Mouse (Mus musculus): Measurements from ENCODE around the gene Lrrc3c. TPM values are rescaled to one million over a fixed set of nuclear protein-coding genes. Genes with fewer than 3 reads are reported as not detected.
"Not testable (repeated sequence)": the region's sequence is repeated elsewhere in the genome, so short reads cannot be mapped to it uniquely, and the experiment has no call there.

The Lrrc3c gene
- polyA plus RNA-seq, 1 experiment from 2014 or later = not detected

DNA sequence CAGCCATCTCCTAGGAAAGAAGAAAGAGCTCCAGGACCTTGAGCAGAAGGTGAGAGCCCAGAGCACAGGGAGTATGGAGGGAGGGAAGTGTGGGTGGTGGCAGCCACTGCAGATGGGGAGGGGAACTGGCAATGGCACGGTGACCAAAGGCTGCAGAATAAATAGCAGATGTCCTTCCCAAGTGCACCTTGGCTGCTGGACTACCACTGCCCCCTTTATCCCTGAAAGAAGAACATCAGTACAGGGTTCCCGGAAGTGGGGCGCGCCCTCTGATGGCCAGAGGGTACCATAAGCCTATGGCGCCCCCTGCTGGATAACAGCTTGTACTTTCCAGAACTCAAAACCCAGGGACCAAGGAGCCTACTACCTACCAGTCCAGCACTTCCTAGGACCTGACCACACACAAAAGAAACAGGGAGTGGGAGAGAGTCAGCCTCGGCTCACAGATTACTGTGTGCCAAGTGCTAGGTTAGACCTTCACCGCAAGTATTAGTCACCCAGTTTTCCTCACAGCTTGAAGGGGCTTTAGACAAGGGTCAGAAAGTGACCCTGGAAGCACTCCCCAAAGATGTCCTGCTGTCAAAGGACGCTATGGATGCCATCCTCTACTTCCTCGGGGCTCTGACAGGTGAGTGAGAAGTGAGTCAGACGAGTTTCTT is 37.4 kb downstream of the Lrrc3c start:
- WGBS (ENCODE audit: insufficient replicate concordance) = 16% methylated on average over 10 of the region's 10 CpGs
- peak; percentile 30 for DNase-seq
- H3K9ac ChIP-seq = not testable (repeated sequence)

DNA sequence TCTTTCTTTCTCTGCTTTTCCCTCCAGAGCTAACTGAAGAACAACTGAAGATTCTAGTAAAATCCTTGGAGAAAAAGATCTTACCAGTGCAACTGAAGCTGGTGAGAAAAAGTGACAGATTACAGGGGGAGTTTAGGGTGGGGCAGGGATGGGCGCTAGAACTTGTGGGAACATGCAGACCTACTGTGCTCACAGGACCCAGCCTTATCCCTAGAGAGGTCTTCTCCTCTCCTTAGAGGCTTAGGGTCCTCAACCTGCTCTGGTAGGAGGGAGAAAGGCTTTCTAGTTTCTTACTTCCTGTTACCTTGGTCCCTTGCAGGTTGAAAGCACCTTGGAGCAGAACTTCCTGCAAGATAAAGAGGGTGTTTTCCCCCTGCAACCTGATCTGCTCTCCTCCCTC is 39.4 kb downstream of the Lrrc3c start:
- no peak overlapping the region for H3K4me2 ChIP-seq
- H3K27me3 ChIP-seq = 0 out of 2 replicates have a peak, but pooled peaks cover 9% of the 10 kb centered on the region
- no peak overlapping the region for H3K27ac ChIP-seq
- no peak overlapping the region for H3K9ac ChIP-seq
- H3K4me3 ChIP-seq (replicated peaks) = no peak overlapping the region
- WGBS (ENCODE audit: insufficient replicate concordance) = 39% methylated on average over 1 of the region's 1 CpGs
- H3K4me1 ChIP-seq (replicated peaks) = no peaks in the 10 kb centered on the region
- DNase-seq = no peak
- H3K9me3 ChIP-seq (replicated peaks) = no peaks in the 10 kb centered on the region
- no peak for ATAC-seq (ENCODE audit: low read depth)
- H3K36me3 ChIP-seq = no peaks in the 10 kb centered on the region

More for the DNA sequence above, 37.4 kb downstream of the Lrrc3c start:
- not testable (repeated sequence) for H3K4me2 ChIP-seq; H3K4me3 ChIP-seq (replicated peaks); H3K27ac ChIP-seq; H3K27me3 ChIP-seq; H3K36me3 ChIP-seq; H3K9me3 ChIP-seq (replicated peaks); H3K4me1 ChIP-seq (replicated peaks)
- ATAC-seq (ENCODE audit: low read depth) = 0 out of 2 replicates have a peak, but pooled peaks have one; percentile 36

DNA sequence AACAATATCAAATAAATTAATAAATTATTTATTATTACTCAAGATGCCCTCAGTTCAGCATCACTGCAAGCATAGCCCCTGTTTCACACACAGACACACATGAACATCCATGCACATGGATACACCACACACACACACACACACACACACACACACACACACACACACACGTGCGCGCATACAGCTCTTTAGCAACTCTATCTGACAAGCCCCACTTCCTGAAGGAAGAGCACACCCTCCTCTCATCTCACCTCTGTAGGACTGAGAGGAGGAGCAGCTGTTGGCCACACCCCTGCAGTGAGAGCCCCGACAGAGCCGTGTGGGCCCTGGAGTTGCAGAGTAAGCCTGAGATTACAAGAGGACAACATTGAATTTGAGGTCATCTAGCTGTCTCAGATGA is 42.0 kb downstream of the Lrrc3c start:
- Histone ChIP-seq H3K27me3 (0 out of 2 replicates have a peak, but pooled peaks cover 13% of the 10 kb centered on the region), H3K27ac (no peak overlapping the region), H3K9me3 (replicated peaks) (no peaks in the 10 kb centered on the region), H3K36me3 (no peaks in the 10 kb centered on the region), H3K4me2 (no peak overlapping the region), H3K4me3 (replicated peaks) (no peak overlapping the region), H3K9ac (no peak overlapping the region), H3K4me1 (replicated peaks) (no peaks in the 10 kb centered on the region)
- 24% methylated on average over 5 of the region's 5 CpGs for WGBS (ENCODE audit: insufficient replicate concordance)
- DNase-seq = no peak
- ATAC-seq (ENCODE audit: low read depth) = no peak

DNA sequence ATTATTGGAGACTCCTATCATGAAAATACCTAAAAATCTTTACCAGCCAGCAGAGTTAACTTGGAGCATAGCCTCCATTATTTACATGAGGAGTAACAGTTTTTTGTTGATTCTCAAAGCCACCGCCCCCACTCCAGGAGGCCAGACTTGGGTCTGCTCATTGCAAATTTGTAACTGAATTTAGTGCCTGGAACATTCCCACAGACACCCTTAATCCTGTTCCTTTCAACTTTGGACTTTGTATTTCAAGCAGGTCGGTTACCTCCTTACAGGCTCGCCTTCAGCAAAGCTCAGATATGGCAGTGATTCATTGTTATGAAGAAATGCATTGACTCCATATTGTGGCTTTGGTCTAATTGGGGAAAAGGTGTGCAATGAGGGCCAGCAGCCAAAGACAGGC is 46.7 kb downstream of the Lrrc3c start:
- WGBS (ENCODE audit: insufficient replicate concordance) = 62% methylated on average over 3 of the region's 3 CpGs

DNA sequence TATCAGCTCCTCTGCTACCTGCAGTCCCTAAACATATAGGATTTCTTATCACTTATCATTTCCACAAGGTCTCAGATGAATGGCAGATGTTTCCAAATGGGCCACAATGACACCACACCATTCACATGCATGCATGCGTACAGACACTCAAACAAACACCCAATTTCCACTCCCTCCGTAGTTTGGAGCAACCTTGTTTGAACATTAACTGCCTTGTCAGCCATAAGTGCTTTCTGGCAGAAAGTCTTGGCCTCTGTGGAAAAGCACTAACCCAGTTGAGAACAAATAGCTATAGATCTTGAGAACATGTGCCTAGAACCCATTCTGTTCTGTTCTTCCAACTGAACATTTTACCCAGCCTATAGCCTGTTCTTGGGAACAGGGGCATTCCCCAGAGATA is 47.9 kb downstream of the Lrrc3c start:
- Histone ChIP-seq H3K9me3 (replicated peaks) (no peaks in the 10 kb centered on the region), H3K27me3 (peaks cover 39% of the 10 kb centered on the region), H3K4me3 (replicated peaks) (no peak overlapping the region), H3K36me3 (no peaks in the 10 kb centered on the region), H3K4me2 (no peak overlapping the region), H3K27ac (no peak overlapping the region), H3K4me1 (replicated peaks) (no peaks in the 10 kb centered on the region), H3K9ac (no peak overlapping the region)
- ATAC-seq (ENCODE audit: low read depth) = no peak
- DNase-seq = no peak
- 55% methylated on average over 2 of the region's 2 CpGs for WGBS (ENCODE audit: insufficient replicate concordance)

More for the DNA sequence above, 46.7 kb downstream of the Lrrc3c start:
- Histone ChIP-seq H3K4me3 (replicated peaks) (no peak overlapping the region), H3K36me3 (no peaks in the 10 kb centered on the region), H3K4me1 (replicated peaks) (no peaks in the 10 kb centered on the region), H3K9me3 (replicated peaks) (no peaks in the 10 kb centered on the region), H3K27me3 (peaks cover 30% of the 10 kb centered on the region), H3K27ac (no peak overlapping the region), H3K4me2 (no peak overlapping the region), H3K9ac (no peak overlapping the region)
- ATAC-seq (ENCODE audit: low read depth) (no peak), DNase-seq (no peak)

DNA sequence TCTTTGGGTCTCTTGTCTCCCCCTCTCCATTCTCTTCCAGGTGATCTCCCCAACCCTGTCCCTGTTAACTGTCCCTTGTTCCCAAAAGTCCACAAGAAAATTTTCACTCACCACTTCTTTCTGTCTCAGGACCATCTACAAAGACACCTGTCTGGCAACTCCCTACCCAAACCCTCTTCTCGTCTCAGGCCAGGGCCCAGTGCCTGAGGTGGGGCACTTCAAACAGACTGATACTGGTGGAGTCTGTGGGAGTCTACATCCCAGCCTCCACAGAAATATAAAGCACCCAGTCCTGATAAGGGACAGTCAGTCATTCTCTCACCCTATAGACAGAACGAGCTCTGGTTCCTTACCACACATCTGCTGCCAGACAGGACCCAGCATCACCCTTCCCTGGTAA is 48.4 kb downstream of the Lrrc3c start, which contains the start of gene Gsdma2:
Gene Gsdma2 (plus strand): TSS at position 301 of the 400 bp plus-strand sequence.
- ATAC-seq (ENCODE audit: low read depth) (no peak), DNase-seq (no peak)
- peaks cover 34% of the 10 kb centered on the region for H3K27me3 ChIP-seq
- no peak within 1 kb of the TSS for H3K4me3 ChIP-seq (replicated peaks)
- WGBS (ENCODE audit: insufficient replicate concordance) = 31% methylated on average over 2 of the region's 2 CpGs
- H3K9ac ChIP-seq = no peak within 1 kb of the TSS
- H3K27ac ChIP-seq = no peak within 1 kb of the TSS
- no peak within 1 kb of the TSS for H3K4me2 ChIP-seq
- no peaks in the 10 kb centered on the region for H3K4me1 ChIP-seq (replicated peaks)
- no peaks in the 10 kb centered on the region for H3K36me3 ChIP-seq
- no peaks in the 10 kb centered on the region for H3K9me3 ChIP-seq (replicated peaks)

Other genes starting within 250 kb of the Lrrc3c start
- gene Ppp1r1b, start 249.9 kb upstream of the Lrrc3c start, polyA plus RNA-seq (2015; fragmentation: Nextera tagmentation; extraction: Ambion mirVana) = 0.13 and 0.19 TPM in 2 replicates
- 14.1 and 15.7 TPM in 2 replicates for gene Stard3, start 239.9 kb upstream of the Lrrc3c start, polyA plus RNA-seq (2015; fragmentation: Nextera tagmentation; extraction: Ambion mirVana)
- gene Tcap, start 214.5 kb upstream of the Lrrc3c start, polyA plus RNA-seq (2015; fragmentation: Nextera tagmentation; extraction: Ambion mirVana) = 0.15 and 0.59 TPM in 2 replicates
- not detected in 2 replicates for gene Pnmt, start 211.8 kb upstream of the Lrrc3c start, polyA plus RNA-seq (2015; fragmentation: Nextera tagmentation; extraction: Ambion mirVana)
- gene Pgap3, start 197.8 kb upstream of the Lrrc3c start, polyA plus RNA-seq (2015; fragmentation: Nextera tagmentation; extraction: Ambion mirVana) = 3.1 and 3.8 TPM in 2 replicates
- gene Erbb2, start 185.8 kb upstream of the Lrrc3c start, polyA plus RNA-seq (2015; fragmentation: Nextera tagmentation; extraction: Ambion mirVana) = 2.2 and 2.6 TPM in 2 replicates
- 66.8 and 72.0 TPM in 2 replicates for gene Mien1, start 159.3 kb upstream of the Lrrc3c start, polyA plus RNA-seq (2015; fragmentation: Nextera tagmentation; extraction: Ambion mirVana)
- gene Grb7, start 151.9 kb upstream of the Lrrc3c start, polyA plus RNA-seq (2015; fragmentation: Nextera tagmentation; extraction: Ambion mirVana) = 17.4 and 20.5 TPM in 2 replicates
- gene Ikzf3, start 52.3 kb upstream of the Lrrc3c start, polyA plus RNA-seq (2015; fragmentation: Nextera tagmentation; extraction: Ambion mirVana) = 0.06 TPM in 1 of 2 replicates, not detected in the other
- 0.45 and 0.58 TPM in 2 replicates for gene Zpbp2, start 47.2 kb upstream of the Lrrc3c start, polyA plus RNA-seq (2015; fragmentation: Nextera tagmentation; extraction: Ambion mirVana)
- 41.5 and 41.7 TPM in 2 replicates for gene Ormdl3, start 10.9 kb upstream of the Lrrc3c start, polyA plus RNA-seq (2015; fragmentation: Nextera tagmentation; extraction: Ambion mirVana)
- 0.53 and 0.90 TPM in 2 replicates for gene Gm12355, start 27.4 kb downstream of the Lrrc3c start, polyA plus RNA-seq (2015; fragmentation: Nextera tagmentation; extraction: Ambion mirVana)
- not detected in 2 replicates for gene Gsdma3, start 28.1 kb downstream of the Lrrc3c start, polyA plus RNA-seq (2015; fragmentation: Nextera tagmentation; extraction: Ambion mirVana)
- not detected in 2 replicates for gene Gsdma2, start 48.5 kb downstream of the Lrrc3c start, polyA plus RNA-seq (2015; fragmentation: Nextera tagmentation; extraction: Ambion mirVana)
- not detected in 2 replicates for gene Gsdma, start 66.1 kb downstream of the Lrrc3c start, polyA plus RNA-seq (2015; fragmentation: Nextera tagmentation; extraction: Ambion mirVana)
- 143 and 151 TPM in 2 replicates for gene Psmd3, start 84.3 kb downstream of the Lrrc3c start, polyA plus RNA-seq (2015; fragmentation: Nextera tagmentation; extraction: Ambion mirVana)
- not detected in 2 replicates for gene Csf3, start 103.0 kb downstream of the Lrrc3c start, polyA plus RNA-seq (2015; fragmentation: Nextera tagmentation; extraction: Ambion mirVana)
- gene Med24, start 131.1 kb downstream of the Lrrc3c start, polyA plus RNA-seq (2015; fragmentation: Nextera tagmentation; extraction: Ambion mirVana) = 27.6 and 36.0 TPM in 2 replicates
- gene Thra, start 142.3 kb downstream of the Lrrc3c start, polyA plus RNA-seq (2015; fragmentation: Nextera tagmentation; extraction: Ambion mirVana) = 8.8 and 9.8 TPM in 2 replicates
- 0.59 and 1.0 TPM in 2 replicates for gene Nr1d1, start 177.0 kb downstream of the Lrrc3c start, polyA plus RNA-seq (2015; fragmentation: Nextera tagmentation; extraction: Ambion mirVana)
- gene Msl1, start 197.2 kb downstream of the Lrrc3c start, polyA plus RNA-seq (2015; fragmentation: Nextera tagmentation; extraction: Ambion mirVana) = 6.8 and 6.9 TPM in 2 replicates
- gene Casc3, start 206.6 kb downstream of the Lrrc3c start, polyA plus RNA-seq (2015; fragmentation: Nextera tagmentation; extraction: Ambion mirVana) = 13.3 and 16.1 TPM in 2 replicates
- 0.20 and 0.23 TPM in 2 replicates for gene Rapgefl1, start 238.5 kb downstream of the Lrrc3c start, polyA plus RNA-seq (2015; fragmentation: Nextera tagmentation; extraction: Ambion mirVana)

Measured in liver, embryonic 13.5 days (tissue).